Mouse (Mus musculus) heart, embryonic 12.5 days (tissue): ENCODE data around the gene Rhoj. TPM values are rescaled to one million over a fixed set of nuclear protein-coding genes. Genes with fewer than 3 reads are reported as not detected.

Experiments
- ATAC-seq: fragments of 200-750 bp; cut with Nextera tagmentation; 2 replicates; pipeline ENCODE4 v1.8.0; 2017; ENCODE audit warnings: moderate TSS enrichment, moderate library complexity; ENCODE audit not compliant: insufficient number of reproducible peaks, low FRiP score
- H3K27ac ChIP-seq: fragments of 300-500 bp; sonication (generic); 2 replicates; pipeline ENCODE4 v1.5.1; 2016; ENCODE audit warnings: mild to moderate bottlenecking, moderate library complexity; ENCODE audit not compliant: poor library complexity, severe bottlenecking
- H3K27me3 ChIP-seq: fragments of 300-500 bp; sonication (generic); replicated peaks from 2 replicates; pipeline ENCODE4 v1.6.1; 2016; ENCODE audit warnings: mild to moderate bottlenecking, moderate library complexity
- H3K36me3 ChIP-seq: fragments of 300-500 bp; sonication (generic); 2 replicates; pipeline ENCODE4 v1.6.1; 2016; ENCODE audit warnings: mild to moderate bottlenecking, moderate library complexity
- H3K4me1 ChIP-seq: fragments of 300-500 bp; sonication (generic); replicated peaks from 2 replicates; pipeline ENCODE4 v1.6.1; 2016; ENCODE audit warnings: mild to moderate bottlenecking
- H3K4me2 ChIP-seq: fragments of 300-500 bp; sonication (generic); 2 replicates; pipeline ENCODE4 v1.6.1; 2016; ENCODE audit warnings: mild to moderate bottlenecking, moderate library complexity
- H3K4me3 ChIP-seq: fragments of 300-500 bp; sonication (generic); 2 replicates; pipeline ENCODE4 v1.5.1; 2016; ENCODE audit warnings: mild to moderate bottlenecking
- H3K9ac ChIP-seq: fragments of 300-500 bp; sonication (generic); 2 replicates; pipeline ENCODE4 v1.6.1; 2016; ENCODE audit warnings: mild to moderate bottlenecking, moderate library complexity
- H3K9me3 ChIP-seq: fragments of 300-500 bp; sonication (generic); replicated peaks from 2 replicates; pipeline ENCODE4 v1.6.1; 2016; ENCODE audit warnings: mild to moderate bottlenecking, moderate library complexity
- WGBS: fragments of 180-500 bp; shearing (Covaris S2); methylation state at CpG from one replicate; pipeline ENCODE4 v1.1.7; 2016; 5-methylcytosine and 5-hydroxymethylcytosine counted together
- polyA plus RNA-seq: library from polyadenylated mRNA; unstranded; fragments of >200 nt; fragmentation: Nextera tagmentation; extraction: Ambion mirVana; gene quantifications from 2 replicates; pipeline ENCODE4 v1.2.1, GENCODE M21; 2016

Gene Rhoj
- polyA plus RNA-seq, 1 experiment from 2014 or later = 36.0 TPM

DNA sequence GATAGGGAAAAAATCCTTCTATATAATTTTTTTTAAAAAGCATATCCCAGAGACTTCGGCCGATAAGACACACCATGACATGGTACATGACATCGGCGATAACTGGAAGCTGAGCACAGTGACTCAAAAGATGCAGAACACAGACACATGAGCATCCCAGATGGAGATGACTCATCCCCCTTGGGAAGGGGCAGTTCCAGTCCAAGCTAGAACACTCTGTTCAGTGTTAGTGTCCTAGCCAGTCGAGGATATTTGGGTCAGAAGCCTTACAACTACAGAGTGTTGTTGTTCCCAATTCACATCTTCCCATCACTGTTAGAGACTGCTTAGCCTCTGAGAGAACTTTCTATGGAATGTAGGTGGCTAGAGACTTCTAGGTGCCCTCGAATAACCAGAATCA is 4.0 kb upstream of the Rhoj start:
- Histone ChIP-seq H3K4me1 (0 out of 2 replicates have a peak, but pooled peaks cover 3% of the 10 kb centered on the region), H3K27me3 (peaks cover 78% of the 10 kb centered on the region), H3K4me2 (no peak overlapping the region), H3K9me3 (no peaks in the 10 kb centered on the region), H3K9ac (no peak overlapping the region), H3K36me3 (no peaks in the 10 kb centered on the region), H3K27ac (no peak overlapping the region), H3K4me3 (no peak overlapping the region)
- 84% methylated on average over 6 of the region's 6 CpGs for WGBS
- no peak for ATAC-seq

GRCm38 (mm10) chr12:75309756-75310155 is 1.6 kb downstream of the Rhoj start:
- no peaks in the 10 kb centered on the region for H3K9me3 ChIP-seq
- 31% methylated on average over 6 of the region's 6 CpGs for WGBS
- H3K4me3 ChIP-seq = peak overlapping the region; percentile 32
- H3K27ac ChIP-seq = peak overlapping the region; percentile 48
- peaks cover 41% of the 10 kb centered on the region for H3K27me3 ChIP-seq
- peak overlapping the region; percentile 55 for H3K4me2 ChIP-seq
- peak; percentile 67 for ATAC-seq
- no peak overlapping the region for H3K9ac ChIP-seq
- no peaks in the 10 kb centered on the region for H3K36me3 ChIP-seq
- peaks cover 11% of the 10 kb centered on the region; the same call in 1 of the 2 replicates for H3K4me1 ChIP-seq

- Histone ChIP-seq H3K36me3 (no peaks in the 10 kb centered on the region), H3K9ac (no peak overlapping the region), H3K9me3 (no peaks in the 10 kb centered on the region), H3K27ac (0 out of 2 replicates have a peak overlapping the region, but pooled peaks have one; percentile 56), H3K4me1 (peaks cover 11% of the 10 kb centered on the region; the same call in 1 of the 2 replicates), H3K4me3 (peak overlapping the region; percentile 32), H3K27me3 (peaks cover 32% of the 10 kb centered on the region), H3K4me2 (peak overlapping the region; percentile 55)
- ATAC-seq = no peak
- 69% methylated on average over 12 of the region's 12 CpGs for WGBS
Measured at GRCm38 (mm10) chr12:75310766-75311165, 2.6 kb downstream of the Rhoj start.

- Histone ChIP-seq H3K9me3 (no peaks in the 10 kb centered on the region), H3K36me3 (no peaks in the 10 kb centered on the region), H3K4me3 (no peak overlapping the region), H3K4me2 (no peak overlapping the region), H3K9ac (no peak overlapping the region), H3K27ac (no peak overlapping the region), H3K27me3 (peaks cover 22% of the 10 kb centered on the region), H3K4me1 (peaks cover 11% of the 10 kb centered on the region; the same call in 1 of the 2 replicates)
- WGBS = 83% methylated on average over 8 of the region's 8 CpGs
- no peak for ATAC-seq
Measured at GRCm38 (mm10) chr12:75311879-75312278, 3.8 kb downstream of the Rhoj start.

DNA sequence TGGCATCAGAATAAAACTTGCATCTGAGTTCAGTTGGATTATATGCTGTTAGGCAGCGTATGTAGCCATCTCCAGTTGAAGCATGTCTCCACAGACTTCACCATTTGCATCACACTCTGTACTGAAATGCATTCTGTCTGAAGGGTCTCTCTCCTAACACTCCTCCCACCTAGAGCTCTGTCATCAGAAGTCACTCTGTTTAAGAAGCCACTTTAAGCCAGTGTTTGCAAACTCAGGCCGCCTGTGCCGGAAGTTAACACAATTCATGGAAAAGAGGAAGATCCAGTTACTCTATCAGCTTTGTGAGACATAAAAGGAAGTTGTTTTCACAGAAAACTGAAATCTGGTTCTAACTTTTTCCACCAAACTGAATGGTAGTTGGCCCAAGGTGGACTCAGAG is 5.9 kb downstream of the Rhoj start:
- H3K4me1 ChIP-seq = peaks cover 8% of the 10 kb centered on the region; the same call in 1 of the 2 replicates
- 69% methylated on average over 3 of the region's 3 CpGs for WGBS

GRCm38 (mm10) chr12:75315851-75316250 is 7.7 kb downstream of the Rhoj start:
- Histone ChIP-seq H3K36me3 (no peaks in the 10 kb centered on the region), H3K9me3 (no peaks in the 10 kb centered on the region), H3K4me3 (no peak overlapping the region), H3K4me1 (peaks cover 8% of the 10 kb centered on the region), H3K4me2 (no peak overlapping the region), H3K27ac (no peak overlapping the region), H3K27me3 (peaks cover 16% of the 10 kb centered on the region), H3K9ac (no peak overlapping the region)
- ATAC-seq = no peak
- 82% methylated on average over 3 of the region's 3 CpGs for WGBS

More for the DNA sequence above, 5.9 kb downstream of the Rhoj start:
- Histone ChIP-seq H3K9ac (no peak overlapping the region), H3K27ac (no peak overlapping the region), H3K36me3 (no peaks in the 10 kb centered on the region), H3K4me3 (no peak overlapping the region), H3K27me3 (peaks cover 15% of the 10 kb centered on the region), H3K9me3 (no peaks in the 10 kb centered on the region), H3K4me2 (no peak overlapping the region)
- ATAC-seq = no peak

DNA sequence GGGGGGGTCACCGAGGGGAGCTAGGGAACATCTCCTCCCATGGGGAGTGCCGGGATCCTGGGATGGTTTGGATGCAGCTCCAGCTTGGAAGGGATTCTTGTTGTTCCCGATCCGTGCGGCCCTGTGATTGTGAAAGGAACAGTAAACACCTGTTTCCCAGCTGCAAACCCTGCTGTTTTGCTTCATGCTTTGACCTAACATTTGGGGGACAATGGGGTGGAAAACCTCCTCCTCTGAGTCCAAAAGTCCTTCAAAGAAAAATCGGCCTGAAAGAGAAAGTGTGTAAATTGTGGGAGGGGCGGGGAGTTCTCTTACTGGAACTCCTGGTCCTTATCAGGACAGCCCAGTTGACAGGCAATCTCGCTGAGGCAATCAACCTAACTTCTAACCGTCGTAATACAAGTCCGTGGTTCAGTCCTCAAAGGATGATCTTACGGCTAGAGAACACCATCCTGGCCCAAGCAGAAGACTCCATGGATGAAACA is 12.4 kb downstream of the Rhoj start:
- Histone ChIP-seq H3K4me3 (no peak overlapping the region), H3K4me1 (no peaks in the 10 kb centered on the region; the same call in 1 of the 2 replicates), H3K27me3 (0 out of 2 replicates have a peak, but pooled peaks cover 6% of the 10 kb centered on the region), H3K9me3 (peaks cover 8% of the 10 kb centered on the region), H3K27ac (no peak overlapping the region), H3K4me2 (no peak overlapping the region), H3K36me3 (peaks cover 21% of the 10 kb centered on the region), H3K9ac (no peak overlapping the region)
- ATAC-seq = no peak
- 44% methylated on average over 12 of the region's 12 CpGs for WGBS

DNA sequence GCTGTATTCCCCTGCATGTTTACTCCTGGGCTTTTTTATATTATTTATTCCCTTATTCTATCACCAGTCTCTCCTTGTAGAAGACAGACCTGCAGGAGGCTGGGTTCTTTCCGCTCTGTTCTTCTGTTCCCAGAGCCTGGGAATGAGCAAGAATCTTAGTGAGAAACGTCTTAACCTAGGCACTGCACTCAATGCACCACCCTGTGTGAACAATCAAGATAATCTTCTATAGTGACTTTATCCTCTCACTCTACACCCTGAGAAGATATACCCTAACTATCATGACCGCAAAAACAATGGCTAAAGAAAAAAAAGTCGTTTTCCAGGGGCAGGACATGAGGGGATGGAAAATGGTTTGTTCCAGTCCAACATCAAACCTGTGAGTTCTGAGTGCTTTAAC is 13.1 kb downstream of the Rhoj start:
- Histone ChIP-seq H3K4me3 (no peak overlapping the region), H3K9ac (no peak overlapping the region), H3K4me1 (no peaks in the 10 kb centered on the region; the same call in 1 of the 2 replicates), H3K9me3 (peaks cover 8% of the 10 kb centered on the region), H3K27me3 (0 out of 2 replicates have a peak, but pooled peaks cover 6% of the 10 kb centered on the region), H3K4me2 (no peak overlapping the region), H3K27ac (no peak overlapping the region), H3K36me3 (peaks cover 21% of the 10 kb centered on the region)
- ATAC-seq = no peak
- 54% methylated on average over 4 of the region's 4 CpGs for WGBS

GRCm38 (mm10) chr12:75329188-75329587 is 21.1 kb downstream of the Rhoj start:
- H3K27me3 ChIP-seq = no peaks in the 10 kb centered on the region
- no peaks in the 10 kb centered on the region; the same call in 1 of the 2 replicates for H3K36me3 ChIP-seq
- WGBS = 64% methylated on average over 2 of the region's 2 CpGs
- peaks cover 11% of the 10 kb centered on the region; the same call in 1 of the 2 replicates for H3K4me1 ChIP-seq
- ATAC-seq = no peak
- H3K4me2 ChIP-seq = no peak overlapping the region
- H3K27ac ChIP-seq = no peak overlapping the region
- no peak overlapping the region for H3K9ac ChIP-seq
- no peaks in the 10 kb centered on the region for H3K9me3 ChIP-seq
- no peak overlapping the region for H3K4me3 ChIP-seq

- no peak overlapping the region for H3K4me2 ChIP-seq
- no peaks in the 10 kb centered on the region for H3K9me3 ChIP-seq
- no peak overlapping the region for H3K27ac ChIP-seq
- WGBS = 75% methylated on average over 3 of the region's 3 CpGs
- H3K27me3 ChIP-seq = no peaks in the 10 kb centered on the region
- H3K4me3 ChIP-seq = no peak overlapping the region
- no peaks in the 10 kb centered on the region for H3K36me3 ChIP-seq
- H3K9ac ChIP-seq = no peak overlapping the region
- no peak for ATAC-seq
- H3K4me1 ChIP-seq = no peaks in the 10 kb centered on the region
Measured at GRCm38 (mm10) chr12:75339894-75340293, 31.8 kb downstream of the Rhoj start.

- Histone ChIP-seq H3K4me2 (no peak overlapping the region), H3K27me3 (no peaks in the 10 kb centered on the region), H3K27ac (no peak overlapping the region), H3K9me3 (no peaks in the 10 kb centered on the region), H3K4me3 (no peak overlapping the region), H3K36me3 (no peaks in the 10 kb centered on the region), H3K9ac (no peak overlapping the region), H3K4me1 (no peaks in the 10 kb centered on the region)
- 85% methylated on average over 7 of the region's 7 CpGs for WGBS
- ATAC-seq = no peak
Measured at GRCm38 (mm10) chr12:75340331-75340730, 32.2 kb downstream of the Rhoj start.

- Histone ChIP-seq H3K27me3 (no peaks in the 10 kb centered on the region), H3K27ac (no peak overlapping the region), H3K4me1 (no peaks in the 10 kb centered on the region), H3K4me3 (no peak overlapping the region), H3K9ac (no peak overlapping the region), H3K36me3 (no peaks in the 10 kb centered on the region), H3K9me3 (no peaks in the 10 kb centered on the region), H3K4me2 (no peak overlapping the region)
- ATAC-seq = no peak
- whole genome bisulfite sequencing = 75% methylated on average over 7 of the region's 7 CpGs
Measured at GRCm38 (mm10) chr12:75348551-75348950, 40.4 kb downstream of the Rhoj start.
